Mouse (Mus musculus) MEL (cell line): ENCODE measurements around the gene Tssk6.

Experiments used
- CHD1 ChIP-seq: IDR thresholded peaks from 2 replicates; pipeline ENCODE4 v1.6.1; 2012; ENCODE audit warnings: low read depth, mild to moderate bottlenecking, inconsistent platforms, low read length, improper control_type of control experiment
- CTCF ChIP-seq, 3 experiments: IDR thresholded peaks in 2 of 3; conservative IDR thresholded peaks in 1 of 3; 2 replicates each; pipeline ENCODE4 v1.5.1; 2011 to 2012; ENCODE audit warnings: low read length in 3 of 3, low read depth in 2 of 3, mild to moderate bottlenecking in 2 of 3, improper control_type of control experiment in 1 of 3, inconsistent platforms in 1 of 3, mixed read lengths in 1 of 3, moderate library complexity in 1 of 3; ENCODE audit not compliant: control insufficient read depth in 1 of 3, insufficient read depth in 1 of 3, poor library complexity in 1 of 3, severe bottlenecking in 1 of 3
- MYC ChIP-seq: IDR thresholded peaks from 2 replicates; pipeline ENCODE4 v1.6.1; 2011; ENCODE audit warnings: low read depth, mild to moderate bottlenecking, low read length, improper control_type of control experiment, moderate library complexity
- NRF1 ChIP-seq: IDR thresholded peaks from 2 replicates; pipeline ENCODE4 v1.6.1; 2014; ENCODE audit warnings: low read depth, mild to moderate bottlenecking, inconsistent platforms, low read length, improper control_type of control experiment, moderate library complexity; ENCODE audit not compliant: poor library complexity, insufficient read depth, severe bottlenecking
- POLR2A ChIP-seq, 2 experiments: IDR thresholded peaks; 2 replicates each; pipeline ENCODE4 v1.6.1; 2011 to 2012; ENCODE audit warnings: low read length in 2 of 2, mild to moderate bottlenecking in 2 of 2, control low read depth in 1 of 2, improper control_type of control experiment in 1 of 2, low read depth in 1 of 2, moderate library complexity in 1 of 2; ENCODE audit not compliant: control insufficient read depth in 1 of 2, insufficient read depth in 1 of 2, poor library complexity in 1 of 2
- ZC3H11A ChIP-seq: IDR thresholded peaks from 2 replicates; pipeline ENCODE4 v1.6.1; 2012; ENCODE audit warnings: low read depth, mild to moderate bottlenecking, inconsistent platforms, low read length, improper control_type of control experiment
- ZMIZ1 ChIP-seq: IDR thresholded peaks from 2 replicates; pipeline ENCODE4 v1.6.1; 2012; ENCODE audit warnings: low read depth, mild to moderate bottlenecking, inconsistent platforms, low read length, improper control_type of control experiment, moderate library complexity

- TF ChIP-seq CTCF (IDR thresholded peaks at IDR 0.05 in 2 of 3, conservative IDR thresholded peaks at IDR 0.05 in 1 of 3; ENCODE audit: control insufficient read depth in 1 of 3, insufficient read depth in 1 of 3, low read depth in 2 of 3, low read length in 3 of 3, poor library complexity in 1 of 3, severe bottlenecking in 1 of 3) (no peak), ZMIZ1 (no peak), MYC (no peak), ZC3H11A (no peak), CHD1 (no peak), NRF1 (no peak), POLR2A (IDR thresholded peaks at IDR 0.05; ENCODE audit: control insufficient read depth in 1 of 2, insufficient read depth in 1 of 2, low read depth in 1 of 2, low read length in 2 of 2, poor library complexity in 1 of 2) (no peak)
These were observed 13.8 kb downstream of the Tssk6 start for GRCm38 (mm10) chr8:69915748-69916147.
